In genomic region chr2:32087606-32088005, GRCm38 (mm10) we compare ENCODE assay signal across 15 mouse cellular contexts. TPM values are rescaled to one million over a fixed set of nuclear protein-coding genes. Genes with fewer than 3 reads are reported as not detected.
"Had no signal": no experiment of that assay in that cellular context is flagged by ENCODE, and none has a peak within 500 bp of the region (broad histone marks: within the 10 kb centered on the region; RNA-seq: fewer than 3 reads in every experiment).

No protein-coding gene starts in this region.

- H3K4me3 ChIP-seq: liver, embryonic 15.5 days; midbrain, embryonic 13.5 days; myocyte had no signal

- H3K36me3 ChIP-seq: liver, embryonic 15.5 days; lung, embryonic 15.5 days; midbrain, embryonic 10.5 days; midbrain, embryonic 13.5 days; neural tube, embryonic 13.5 days had no signal

- ATAC-seq: midbrain, embryonic 13.5 days; midbrain, embryonic 16.5 days had no signal

- DNase-seq: kidney, adult 8-10 months; kidney, postnatal 14 days; lung, adult 18-20 months; lung, postnatal 10 days; lung, postnatal 36 days; thymus, postnatal 25 days had no signal

- H3K27ac ChIP-seq: liver, embryonic 15.5 days; lung, embryonic 15.5 days; midbrain, embryonic 10.5 days; midbrain, embryonic 13.5 days had no signal

- H3K9me3 ChIP-seq: liver, embryonic 15.5 days; lung, embryonic 15.5 days; midbrain, embryonic 10.5 days; midbrain, embryonic 13.5 days; neural tube, embryonic 13.5 days had no signal

- H3K9ac ChIP-seq: liver, embryonic 15.5 days; lung, embryonic 15.5 days; midbrain, embryonic 13.5 days; neural tube, embryonic 13.5 days had no signal

RNA-seq across cellular contexts. Expression of gene Plpp7, which starts 7.7 kb away (rescaled TPM):
- total RNA-seq: monocyte, adult 5-6 weeks; neutrophil, adult 5-6 weeks had no signal
